Mouse (Mus musculus) retina, postnatal 1 day (tissue): ENCODE data around the gene Fam129b.

Experiments
- DNase-seq: peaks from one replicate; pipeline ENCODE4 v3.0.0-alpha.2; 2012

Fam129b gene

DNA sequence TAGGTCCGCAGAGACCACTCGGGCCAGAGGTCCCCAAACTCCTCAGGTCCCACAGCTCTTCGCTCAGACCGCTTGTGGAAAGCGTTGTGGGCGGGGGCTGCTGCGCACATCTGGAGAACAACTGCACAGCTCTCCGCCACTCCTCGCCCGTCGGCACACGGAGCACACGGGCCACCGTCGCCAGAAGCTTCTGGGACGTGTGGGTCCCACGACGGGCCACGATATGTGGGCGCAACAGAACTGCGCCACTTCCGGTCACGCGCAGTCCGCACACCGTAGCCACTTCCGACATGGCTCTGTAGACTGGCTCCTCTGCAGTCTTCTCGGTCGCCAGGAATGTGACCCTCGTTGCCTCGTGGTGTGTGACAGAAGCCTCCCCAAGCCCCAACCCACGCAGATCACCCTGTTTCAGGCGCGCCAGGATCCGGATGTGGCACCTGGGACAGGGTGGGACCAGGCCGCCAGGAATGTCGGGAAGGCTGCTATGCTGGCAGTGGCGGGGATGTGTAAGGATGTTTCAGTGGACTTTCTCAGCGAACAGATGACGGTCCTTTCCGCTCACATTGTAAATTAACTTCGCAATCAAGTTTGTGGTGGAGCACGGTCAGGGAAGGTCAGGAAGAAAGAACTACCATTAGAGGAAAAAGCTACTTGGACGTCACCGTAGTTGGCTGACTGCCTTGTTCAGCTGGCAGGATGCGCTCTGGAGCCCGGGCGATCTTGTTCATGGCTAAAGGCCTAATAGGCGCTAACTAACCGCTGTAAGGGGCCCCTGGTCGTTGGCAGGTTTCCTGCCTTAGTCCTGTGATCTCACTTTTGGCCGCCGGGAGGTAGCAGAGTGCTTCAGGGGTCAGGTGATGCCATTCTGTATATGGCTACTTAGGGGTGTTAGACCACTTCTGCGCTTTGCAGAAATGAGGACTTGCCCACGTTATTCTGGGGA lies 91.0 kb downstream of the Fam129b start:
- peak; percentile 94 for DNase-seq

DNA sequence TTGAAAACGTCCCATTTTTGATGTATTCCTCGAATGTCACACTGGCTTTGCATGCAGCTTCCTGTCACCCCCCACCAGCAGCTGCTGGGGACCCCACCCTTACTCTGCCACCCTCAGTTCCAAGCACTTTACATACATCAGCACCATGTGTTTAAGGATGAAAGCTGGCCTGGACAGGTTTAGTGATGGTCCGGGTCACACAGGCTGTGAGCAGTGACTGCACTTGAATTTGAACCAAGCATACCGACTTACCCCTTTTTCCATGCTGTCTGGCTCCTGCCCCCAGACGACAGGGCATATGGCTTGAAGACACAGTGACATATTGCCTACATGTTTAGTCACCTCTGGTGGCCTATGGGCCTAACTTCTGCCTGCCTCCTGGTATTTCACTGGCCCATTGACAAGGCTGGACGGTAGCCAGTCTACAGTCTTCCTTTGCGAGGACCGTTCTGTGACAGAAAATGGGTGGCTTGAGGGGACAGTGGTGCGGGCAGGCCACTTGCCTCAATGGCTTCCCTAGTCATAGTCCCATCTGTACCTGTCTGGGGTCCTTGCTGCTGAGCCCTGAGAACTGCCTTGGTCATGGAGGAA lies 92.2 kb downstream of the Fam129b start:
- DNase-seq: no peak

DNA sequence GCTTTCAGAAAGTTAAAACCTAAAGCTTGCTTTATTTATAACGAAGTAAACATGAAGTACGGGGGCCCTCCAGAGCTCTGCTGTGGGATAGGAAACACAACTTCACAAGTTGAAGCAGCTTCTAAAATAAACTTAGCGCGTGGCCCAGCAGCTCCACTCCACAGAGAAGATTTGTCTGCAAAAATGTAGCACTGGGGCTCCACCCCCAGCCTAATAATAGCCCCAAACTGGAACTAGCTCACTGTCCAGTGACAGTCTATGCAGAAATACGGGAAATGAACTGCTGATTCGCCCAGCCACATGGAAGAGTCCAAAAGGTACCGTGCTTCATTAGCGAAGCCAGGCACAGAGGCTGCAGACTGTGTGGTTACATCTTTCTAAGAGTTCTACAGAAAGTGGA lies 93.4 kb downstream of the Fam129b start:
- no peak for DNase-seq

DNA sequence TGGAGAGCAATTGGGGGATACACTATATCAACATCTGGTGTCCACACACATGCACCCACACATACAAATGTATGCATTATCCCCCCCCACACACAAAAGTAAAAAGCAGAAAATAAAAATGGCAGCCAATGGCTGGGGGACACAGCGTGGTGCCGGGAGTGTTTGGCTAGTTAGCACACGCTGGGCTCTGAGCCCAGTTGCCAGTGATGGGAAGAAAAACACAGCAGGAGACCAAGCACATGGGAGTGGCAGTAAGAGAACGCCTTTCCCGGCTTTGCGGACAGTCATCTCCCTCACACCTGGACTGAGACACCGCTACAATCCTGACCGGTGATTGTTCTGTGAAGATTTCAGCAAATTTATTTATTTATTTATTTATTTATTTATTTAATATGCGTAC lies 95.3 kb downstream of the Fam129b start:
- no peak for DNase-seq

DNA sequence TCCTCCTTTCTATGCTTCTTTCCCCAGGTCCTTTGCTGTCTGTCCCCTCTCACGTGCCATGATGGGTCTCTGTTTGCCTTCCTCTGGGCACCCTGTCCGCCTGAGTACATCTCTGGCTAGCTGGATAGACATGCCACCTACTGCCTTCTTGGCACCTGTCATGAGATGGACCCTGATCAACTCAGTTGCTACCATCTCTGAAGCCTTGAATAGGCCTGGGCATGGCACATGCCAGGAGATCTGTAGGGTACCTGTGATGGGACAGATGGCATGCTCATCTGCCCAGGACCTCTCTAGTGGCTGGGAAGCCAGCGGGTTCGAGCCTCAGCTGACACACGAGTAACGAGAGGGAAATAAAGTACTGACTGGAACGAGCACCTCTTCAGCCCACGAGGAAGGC lies 98.3 kb downstream of the Fam129b start:
- no peak for DNase-seq
